Mouse (Mus musculus): ENCODE results near the gene Nip7. TPM values are rescaled to one million over a fixed set of nuclear protein-coding genes. Genes with fewer than 3 reads are reported as not detected.
A peak's percentile ranks its signal among the peaks of the same experiment; 100 is the strongest.
"Not testable (repeated sequence)": the region's sequence is repeated elsewhere in the genome, so short reads cannot be mapped to it uniquely, and the experiment has no call there.

Nip7 gene
- polyA plus RNA-seq, 1 experiment = 26.0 TPM

DNA sequence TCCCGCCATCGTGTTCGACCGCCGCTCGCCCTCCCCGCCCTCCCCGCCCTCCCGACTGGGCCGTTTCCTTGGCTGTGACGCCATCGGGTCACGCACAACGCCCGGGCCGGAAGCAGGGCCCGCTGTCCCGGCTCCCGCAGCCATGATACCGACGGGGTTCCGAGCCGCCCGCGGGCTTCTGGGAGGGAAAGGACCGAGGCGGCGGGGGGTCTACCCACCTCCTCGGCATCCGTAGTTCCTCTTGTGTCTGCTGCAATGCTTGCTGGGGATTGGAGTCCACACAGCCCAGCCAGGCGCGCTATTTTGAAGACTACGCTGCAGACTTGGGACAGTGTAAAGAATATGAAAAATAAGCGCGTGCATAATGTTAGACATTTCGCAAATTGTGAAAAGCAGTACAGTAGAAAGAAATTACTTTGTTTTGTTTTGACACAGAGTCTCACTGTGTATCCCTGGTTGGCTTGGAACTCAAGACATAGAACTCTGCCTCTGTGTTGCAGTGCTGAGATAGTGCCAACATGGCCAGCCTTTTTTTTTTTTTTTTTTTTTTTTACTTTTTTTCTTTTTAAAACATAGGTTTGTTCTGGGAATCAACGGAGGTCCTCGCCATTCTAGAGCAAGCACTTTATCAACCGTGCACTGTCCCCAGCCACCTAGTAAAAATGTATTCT lies 39.8 kb downstream of the Nip7 start, which contains the start of gene Terf2:
Gene Terf2 (minus strand): TSS at position 182 of the 671 bp plus-strand sequence.
- peak within 1 kb of the TSS; percentile 72 for H3K4me3 ChIP-seq (replicated peaks; ENCODE audit: extremely low read depth, low read depth, low read length)
- H3K4me1 ChIP-seq (ENCODE audit: control insufficient read depth, insufficient read depth, low read length) = peaks cover 3% of the 10 kb centered on the region
- TF ChIP-seq CTCF (IDR thresholded peaks at IDR 0.05; ENCODE audit: insufficient read depth, low read length) = no peak
- peak; percentile 43; the same call in 1 of the 2 replicates for TF ChIP-seq POLR2A (IDR thresholded peaks at IDR 0.05; ENCODE audit: borderline replicate concordance, extremely low read depth, low read depth, low read length)
- DNase-seq = peak; percentile 88
- WGBS = 5% methylated on average over 34 of the region's 39 CpGs

DNA sequence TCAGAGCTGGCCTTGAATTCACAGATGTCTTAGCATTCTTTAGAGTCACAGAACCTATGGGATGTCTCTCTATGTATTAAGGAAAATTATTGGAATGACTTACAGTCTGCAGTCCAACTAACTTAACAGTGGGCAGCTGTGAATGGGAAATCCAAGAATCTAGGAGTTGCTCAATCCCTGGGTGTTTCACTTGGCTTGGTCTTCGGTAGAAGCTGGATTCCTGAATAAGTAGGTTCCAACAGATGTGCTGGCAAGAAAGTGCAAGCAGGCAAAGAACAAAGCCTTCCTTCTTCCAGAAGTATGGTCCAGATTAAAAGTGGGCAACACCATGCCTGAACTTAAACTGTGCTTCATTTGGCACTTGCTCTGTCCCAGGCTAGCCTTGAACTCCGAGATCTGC lies 44.0 kb downstream of the Nip7 start:
- Histone ChIP-seq H3K4me3 (replicated peaks; ENCODE audit: extremely low read depth, low read depth, low read length) (no peak overlapping the region), H3K4me1 (ENCODE audit: control insufficient read depth, insufficient read depth, low read length) (peaks cover 3% of the 10 kb centered on the region)
- DNase-seq = no peak
- 54% methylated on average over 2 of the region's 2 CpGs for WGBS
- TF ChIP-seq POLR2A (IDR thresholded peaks at IDR 0.05; ENCODE audit: borderline replicate concordance, extremely low read depth, low read depth, low read length) (no peak), CTCF (IDR thresholded peaks at IDR 0.05; ENCODE audit: insufficient read depth, low read length) (no peak)

DNA sequence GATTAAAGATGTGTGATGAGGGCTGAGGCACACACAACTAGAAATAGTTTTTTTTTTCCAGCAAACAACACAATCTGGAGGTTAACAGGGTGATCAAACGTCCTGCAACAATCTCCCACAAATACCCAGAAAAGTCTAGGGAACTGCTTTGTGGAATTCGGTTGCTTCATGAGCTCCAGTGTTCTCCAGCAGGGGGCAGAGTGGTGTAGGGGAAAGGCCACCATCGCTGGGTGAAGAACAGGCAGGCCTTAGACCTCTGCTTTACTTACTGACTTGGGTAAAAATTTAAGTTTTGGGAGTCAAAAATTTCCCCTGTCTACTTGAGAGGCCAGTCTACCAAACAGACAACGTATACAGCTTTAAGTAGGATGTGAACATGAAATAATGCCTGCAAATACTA lies 47.9 kb downstream of the Nip7 start:
- 12% methylated on average over 4 of the region's 4 CpGs for WGBS
- Histone ChIP-seq H3K4me3 (replicated peaks; ENCODE audit: extremely low read depth, low read depth, low read length) (no peak overlapping the region), H3K4me1 (ENCODE audit: control insufficient read depth, insufficient read depth, low read length) (no peaks in the 10 kb centered on the region; the same call in 1 of the 2 replicates)
- TF ChIP-seq CTCF (IDR thresholded peaks at IDR 0.05; ENCODE audit: insufficient read depth, low read length) (peak; percentile 89), POLR2A (IDR thresholded peaks at IDR 0.05; ENCODE audit: borderline replicate concordance, extremely low read depth, low read depth, low read length) (no peak)
- DNase-seq = peak; percentile 77

DNA sequence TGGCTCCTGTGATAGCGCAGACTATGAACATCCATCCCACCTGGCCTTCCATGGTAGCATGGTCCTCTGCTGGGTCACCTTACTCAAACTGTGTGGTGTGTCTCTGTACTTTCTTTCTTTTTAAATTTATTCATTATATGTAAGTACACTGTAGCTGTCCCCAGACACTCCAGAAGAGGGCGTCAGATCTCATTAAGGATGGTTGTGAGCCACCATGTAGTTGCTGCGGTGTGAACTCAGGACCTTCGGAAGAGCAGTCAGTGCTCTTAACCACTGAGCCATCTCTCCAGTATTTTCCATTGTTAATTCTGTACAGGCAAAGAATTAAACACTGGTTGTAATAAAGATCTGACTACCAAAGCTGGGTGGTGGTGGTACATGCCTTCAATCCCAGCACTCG lies 51.4 kb downstream of the Nip7 start:
- H3K4me3 ChIP-seq (replicated peaks; ENCODE audit: extremely low read depth, low read depth, low read length); H3K4me1 ChIP-seq (ENCODE audit: control insufficient read depth, insufficient read depth, low read length); DNase-seq: not testable (repeated sequence)
- WGBS = 95% methylated on average over 5 of the region's 5 CpGs

DNA sequence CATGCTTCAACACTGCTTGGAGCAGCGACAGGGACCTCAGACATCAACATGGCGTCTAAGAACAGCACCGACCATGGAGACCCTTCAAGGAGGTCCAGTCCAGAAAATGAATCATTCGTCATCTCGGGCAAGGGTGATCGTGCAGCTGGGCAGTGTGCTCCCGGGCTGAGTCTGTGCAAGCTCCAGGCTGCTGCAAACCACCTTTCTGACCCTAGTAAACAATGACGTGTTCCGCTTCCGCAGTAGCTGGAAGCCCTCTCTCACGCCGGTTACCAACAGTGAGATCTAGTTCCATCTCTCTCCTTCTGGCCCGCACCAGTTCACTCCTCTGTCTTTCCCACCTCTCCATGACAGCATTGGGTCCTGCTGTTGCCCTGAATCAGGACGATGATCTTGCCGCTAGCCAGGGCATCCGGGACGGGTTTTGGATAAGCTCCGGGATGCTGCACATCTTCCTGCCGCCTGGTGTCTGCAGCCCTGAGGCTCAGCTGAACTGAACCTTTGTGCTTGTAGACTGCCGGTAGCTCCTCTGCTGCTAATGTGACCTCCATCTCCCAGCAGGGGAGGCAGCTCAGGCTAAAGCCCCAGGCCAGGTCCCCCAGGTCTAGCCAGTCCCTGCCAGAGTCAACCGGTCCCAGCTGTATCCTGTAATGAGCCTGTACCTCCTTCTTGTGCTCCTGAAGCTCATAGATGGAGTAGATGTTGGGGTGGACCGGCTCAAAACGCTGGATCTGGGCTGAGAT lies 52.5 kb downstream of the Nip7 start:
- 41% methylated on average over 23 of the region's 23 CpGs for WGBS
- TF ChIP-seq CTCF (IDR thresholded peaks at IDR 0.05; ENCODE audit: insufficient read depth, low read length) (no peak), POLR2A (IDR thresholded peaks at IDR 0.05; ENCODE audit: borderline replicate concordance, extremely low read depth, low read depth, low read length) (0 out of 2 replicates have a peak, but pooled peaks have one; percentile 8)
- peak overlapping the region; percentile 66 for H3K4me3 ChIP-seq (replicated peaks; ENCODE audit: extremely low read depth, low read depth, low read length)
- DNase-seq = no peak
- peaks cover under 1% of the 10 kb centered on the region; the same call in 1 of the 2 replicates for H3K4me1 ChIP-seq (ENCODE audit: control insufficient read depth, insufficient read depth, low read length)

DNA sequence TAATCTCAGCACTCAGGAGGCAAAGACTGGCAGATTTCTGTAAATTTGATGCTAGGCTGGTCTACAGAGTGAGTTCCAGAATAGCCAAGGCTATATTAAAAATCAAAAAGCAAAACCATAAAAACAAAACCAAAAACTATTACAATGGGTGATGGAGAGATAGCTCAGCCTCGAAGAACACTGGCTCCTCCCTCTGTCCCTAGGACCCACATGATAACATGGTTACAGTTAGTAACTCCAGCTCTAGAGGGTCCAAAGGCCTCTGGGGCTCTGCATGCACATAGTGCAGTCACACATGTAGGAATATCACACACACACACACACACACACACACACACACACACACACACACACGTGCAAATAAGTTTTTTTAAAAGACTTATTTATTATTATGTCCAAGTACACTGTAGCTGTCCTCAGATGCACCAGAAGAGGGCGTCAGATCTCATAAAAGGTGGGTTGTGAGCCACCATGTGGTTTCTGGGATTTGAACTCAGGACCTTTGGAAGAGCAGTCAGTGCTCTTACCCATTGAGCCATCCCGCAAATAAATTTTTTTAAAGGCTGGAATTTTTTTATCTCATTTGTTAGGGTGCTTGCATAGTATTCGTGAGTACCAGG lies 53.2 kb downstream of the Nip7 start:
- Histone ChIP-seq H3K4me3 (replicated peaks; ENCODE audit: extremely low read depth, low read depth, low read length) (no peak overlapping the region), H3K4me1 (ENCODE audit: control insufficient read depth, insufficient read depth, low read length) (peaks cover 8% of the 10 kb centered on the region)
- 66% methylated on average over 5 of the region's 5 CpGs for WGBS
- TF ChIP-seq CTCF (IDR thresholded peaks at IDR 0.05; ENCODE audit: insufficient read depth, low read length) (no peak), POLR2A (IDR thresholded peaks at IDR 0.05; ENCODE audit: borderline replicate concordance, extremely low read depth, low read depth, low read length) (no peak)
- no peak for DNase-seq

Other genes with a start within 250 kb of the Nip7 start
- 0.48 and 0.89 TPM in 2 replicates for gene Has3, start 186.6 kb upstream of the Nip7 start, polyA plus RNA-seq (2012; rRNA removed)
- gene Utp4, start 163.2 kb upstream of the Nip7 start, polyA plus RNA-seq (2012; rRNA removed) = 12.3 and 14.5 TPM in 2 replicates
- 9.9 and 12.1 TPM in 2 replicates for gene Sntb2, start 121.1 kb upstream of the Nip7 start, polyA plus RNA-seq (2012; rRNA removed)
- gene Vps4a, start 25.7 kb upstream of the Nip7 start, polyA plus RNA-seq (2012; rRNA removed) = 19.6 and 27.8 TPM in 2 replicates
- gene Pdf, start 8.3 kb upstream of the Nip7 start, polyA plus RNA-seq (2012; rRNA removed) = 30.2 and 54.6 TPM in 2 replicates
- 24.7 and 31.6 TPM in 2 replicates for gene Cog8, start 188 bp upstream of the Nip7 start, polyA plus RNA-seq (2012; rRNA removed)
- gene Tmed6, start 8.8 kb downstream of the Nip7 start, polyA plus RNA-seq (2012; rRNA removed) = 0.65 and 0.99 TPM in 2 replicates
- gene Terf2, start 39.7 kb downstream of the Nip7 start, polyA plus RNA-seq (2012; rRNA removed) = 9.5 and 13.5 TPM in 2 replicates
- 68.7 and 97.9 TPM in 2 replicates for gene Cyb5b, start 93.8 kb downstream of the Nip7 start, polyA plus RNA-seq (2012; rRNA removed)
- 21.0 and 31.2 TPM in 2 replicates for gene Nfat5, start 236.6 kb downstream of the Nip7 start, polyA plus RNA-seq (2012; rRNA removed)